Mouse (Mus musculus): ENCODE results near the gene Ablim1.

Ablim1 gene

DNA sequence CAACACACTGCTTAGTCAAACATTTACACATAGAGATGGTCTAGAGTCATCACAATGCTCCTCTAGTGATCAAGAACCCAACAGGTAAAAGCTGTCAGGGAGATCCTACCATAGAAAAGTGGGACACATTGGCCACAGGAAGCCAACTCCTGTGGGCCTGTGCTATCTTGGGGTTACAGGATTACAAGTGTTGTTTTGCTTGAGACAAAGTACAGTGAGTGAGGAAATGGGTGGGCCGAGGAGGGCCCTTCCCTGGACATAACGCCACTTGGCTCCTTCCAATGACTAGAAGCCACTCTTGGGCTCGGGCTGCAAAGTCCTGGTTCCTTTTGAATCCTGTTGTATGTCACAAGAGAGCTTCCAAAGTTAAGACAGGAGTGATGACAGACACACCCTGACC lies 129.7 kb downstream of the Ablim1 start:
- no peak for DNase-seq (ENCODE audit: low read depth)

DNA sequence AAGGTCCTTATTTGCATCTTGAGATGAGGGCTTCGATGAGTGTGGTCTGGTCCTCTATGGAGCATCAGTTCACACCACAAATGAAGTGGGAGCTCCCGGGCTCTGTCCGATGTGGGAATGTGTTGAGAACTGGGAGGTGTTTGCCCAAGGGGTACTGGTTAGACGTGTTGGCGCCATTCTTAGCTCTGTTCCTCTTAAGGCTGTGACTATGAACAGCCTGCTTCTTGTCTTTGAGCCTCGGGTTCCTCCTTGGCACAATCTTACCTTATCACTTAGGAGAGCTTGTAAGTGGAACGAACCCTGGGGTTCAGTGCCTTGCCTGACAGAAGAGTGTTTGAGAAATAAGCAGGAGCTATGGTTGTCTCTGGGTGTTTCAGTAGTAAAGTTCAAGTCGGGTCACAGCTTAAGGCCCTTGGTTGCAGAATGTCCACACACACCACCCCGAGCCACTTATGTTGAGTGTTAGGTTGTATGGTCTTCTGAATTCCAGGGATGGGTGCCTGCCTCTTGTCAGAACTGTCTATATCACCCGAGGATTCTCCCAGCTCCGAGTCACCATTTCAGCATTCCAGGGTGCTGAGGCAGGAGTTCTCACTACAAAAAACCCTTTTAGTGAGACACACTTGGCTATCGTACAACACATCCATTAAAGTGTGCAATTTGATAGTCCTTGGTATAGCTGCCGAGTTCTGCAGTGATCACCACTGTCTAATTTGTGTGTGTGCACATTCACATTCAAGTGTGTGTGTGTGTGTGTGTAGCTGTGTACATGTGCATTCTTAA lies 131.6 kb downstream of the Ablim1 start:
- no peak for DNase-seq (ENCODE audit: low read depth)

DNA sequence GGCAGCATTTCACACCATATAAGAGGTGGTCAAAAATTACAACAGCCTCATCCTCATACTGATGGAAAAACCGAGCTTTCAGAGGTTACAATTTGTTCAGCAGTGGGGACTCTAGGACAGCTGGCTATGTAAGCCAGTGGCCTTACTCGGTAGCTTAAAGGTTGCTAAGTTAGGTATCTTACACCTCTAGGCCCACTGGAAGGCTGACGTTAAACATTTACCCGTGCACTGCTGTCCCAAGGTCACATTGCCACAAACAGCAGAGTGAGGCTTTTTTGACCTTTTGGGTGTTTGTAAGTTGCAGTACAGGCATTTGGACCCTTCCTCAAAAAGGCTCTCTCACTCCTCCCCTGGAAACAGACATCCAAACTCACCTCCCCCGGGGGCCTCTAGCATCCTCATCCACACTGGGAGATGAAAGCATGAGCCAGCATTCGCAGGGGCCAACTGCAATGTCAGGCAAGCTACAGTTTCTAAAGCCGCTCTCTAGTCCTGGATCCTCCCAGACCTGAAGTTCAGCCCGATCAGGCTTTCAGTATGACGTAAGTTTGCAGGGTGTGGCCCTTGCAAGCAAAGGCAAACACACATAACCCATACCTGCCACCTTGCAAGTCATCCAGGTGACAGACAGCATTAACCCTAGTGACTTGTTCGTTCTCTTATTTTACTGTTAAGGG lies 132.7 kb downstream of the Ablim1 start:
- DNase-seq (ENCODE audit: low read depth), result no peak

DNA sequence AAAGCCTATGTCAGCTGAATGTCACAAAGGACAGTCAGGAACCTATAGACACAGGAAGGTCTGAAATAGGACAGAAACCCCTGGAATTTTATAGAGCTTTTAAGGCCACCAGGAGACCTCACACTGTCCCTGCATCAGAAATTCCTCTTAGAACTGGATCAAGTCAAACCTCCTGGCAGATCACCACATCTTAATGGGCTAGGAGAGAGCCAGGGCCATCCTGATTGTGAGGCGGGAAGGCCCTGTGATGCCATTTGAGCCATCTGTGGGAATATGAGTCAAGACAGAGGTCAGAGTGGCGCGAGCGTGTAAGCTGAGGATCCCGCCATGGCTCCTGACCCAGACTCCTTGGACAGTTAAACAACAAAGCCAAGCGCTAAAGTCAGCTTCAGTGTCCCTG lies 133.4 kb downstream of the Ablim1 start:
- no peak for DNase-seq (ENCODE audit: low read depth)

DNA sequence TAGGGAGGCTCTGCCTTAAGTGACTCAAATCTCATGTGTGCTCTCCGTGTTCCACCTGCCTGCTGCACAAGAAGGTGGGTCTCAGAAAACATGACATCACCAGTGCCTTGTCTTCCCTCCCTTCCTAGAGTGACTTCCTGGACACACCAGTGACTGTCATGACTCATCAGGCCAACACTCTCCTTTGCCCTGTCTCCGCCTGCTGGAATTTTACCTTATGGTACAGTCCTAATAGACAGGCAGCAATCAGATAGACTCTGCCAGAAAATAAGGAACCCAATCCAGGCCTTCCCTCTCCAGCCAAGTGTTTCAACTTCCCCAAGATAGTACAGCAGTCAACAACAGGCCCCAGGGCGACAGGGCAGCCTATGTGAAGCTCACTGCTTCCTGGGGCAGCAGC lies 133.8 kb downstream of the Ablim1 start:
- peak; percentile 25 for DNase-seq (ENCODE audit: low read depth)

DNA sequence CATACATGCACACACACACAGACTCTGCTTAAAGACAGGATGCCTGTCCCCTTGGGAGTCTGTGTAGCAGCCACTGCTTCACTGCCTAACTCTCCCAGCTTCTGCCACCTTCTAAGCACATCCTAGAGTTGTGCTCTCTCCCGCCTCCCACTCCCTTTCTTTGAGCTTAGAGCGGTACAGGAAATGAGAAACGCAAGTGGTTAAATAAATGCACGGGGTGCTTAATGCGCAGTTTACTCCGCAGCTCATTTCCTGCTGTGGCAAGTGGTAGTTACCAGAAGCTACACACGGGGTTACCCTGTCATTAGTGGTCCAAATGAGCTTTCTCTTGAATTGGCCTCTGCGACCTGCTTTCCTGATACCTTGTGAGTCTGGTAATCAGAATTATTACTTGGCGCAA lies 134.4 kb downstream of the Ablim1 start:
- DNase-seq (ENCODE audit: low read depth), result no peak

DNA sequence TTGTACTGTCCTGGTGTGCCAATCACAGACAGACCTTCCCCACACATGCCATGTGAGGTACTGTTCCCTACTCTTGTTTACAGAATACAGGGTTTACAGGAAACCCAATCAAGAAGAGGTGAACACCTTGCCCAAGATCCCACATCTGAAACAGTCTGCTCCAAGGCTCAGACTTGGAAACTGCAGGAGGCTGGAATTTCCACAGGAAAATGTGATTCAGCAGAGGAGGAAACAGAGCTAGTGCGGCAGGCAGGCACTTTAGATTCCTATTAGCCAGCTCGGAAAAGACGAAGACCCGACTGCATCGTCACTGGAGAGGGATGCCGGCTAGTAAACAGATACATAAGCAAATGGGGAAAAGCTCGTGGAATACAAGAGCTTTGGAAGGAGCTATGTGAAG lies 135.4 kb downstream of the Ablim1 start:
- DNase-seq (ENCODE audit: low read depth), result no peak

DNA sequence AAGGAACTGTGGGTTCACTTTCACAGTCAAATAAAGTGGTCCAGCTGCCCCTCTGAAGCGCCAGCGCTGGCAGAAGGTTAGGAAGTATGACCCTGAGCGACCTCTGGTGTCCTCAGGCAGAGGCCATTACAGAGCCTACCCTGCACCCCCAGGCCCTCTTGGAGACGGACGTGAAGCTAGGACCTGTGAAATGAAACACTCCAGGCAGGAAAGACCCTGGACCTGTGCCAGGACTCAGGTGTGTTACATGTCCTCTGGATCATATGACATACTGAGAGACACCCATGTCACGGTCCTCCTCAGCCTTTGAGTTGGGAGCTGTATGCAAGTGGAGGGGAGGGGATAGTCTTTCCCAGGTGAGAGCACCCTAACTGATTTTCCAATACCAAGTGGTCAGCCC lies 137.4 kb downstream of the Ablim1 start:
- DNase-seq (ENCODE audit: low read depth), result no peak

DNA sequence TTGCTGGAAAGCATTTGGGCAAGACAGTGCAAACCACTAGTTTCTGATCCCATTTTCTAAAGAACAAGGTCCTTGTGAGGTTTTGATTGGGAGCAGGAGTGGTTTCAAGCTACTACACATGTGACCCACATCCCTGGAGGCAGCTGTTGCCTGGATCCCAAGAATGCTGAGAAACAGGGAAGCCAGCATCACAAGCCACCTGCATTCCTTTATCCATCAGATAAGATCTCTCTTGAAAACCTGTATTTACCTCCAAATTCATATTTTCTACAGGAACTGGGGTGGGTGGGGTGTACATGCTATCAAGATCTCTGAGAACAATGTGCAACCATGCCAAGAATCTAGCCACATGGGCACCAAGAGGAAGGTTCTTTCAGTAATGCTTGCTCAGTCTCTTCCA lies 139.6 kb downstream of the Ablim1 start:
- DNase-seq (ENCODE audit: low read depth), result no peak

DNA sequence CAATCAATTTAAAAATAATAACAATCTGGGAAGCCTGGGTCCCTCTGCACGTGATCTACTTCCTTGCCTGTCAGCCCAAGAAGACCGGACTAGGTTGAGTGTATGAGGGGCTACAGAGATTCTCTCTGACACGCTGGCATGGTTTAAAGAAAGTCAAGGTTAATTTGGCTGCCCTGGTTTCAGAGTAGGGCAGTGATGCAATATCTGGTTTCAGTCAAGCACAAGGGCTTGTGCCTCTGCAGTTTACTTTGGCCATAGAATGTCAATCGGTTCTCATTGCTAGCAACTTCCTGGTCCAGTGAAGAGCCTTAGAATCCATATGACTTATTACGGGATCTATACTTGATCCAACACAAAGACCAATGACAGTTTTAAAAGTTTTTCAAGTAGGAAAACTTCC lies 140.2 kb downstream of the Ablim1 start:
- no peak for DNase-seq (ENCODE audit: low read depth)

DNA sequence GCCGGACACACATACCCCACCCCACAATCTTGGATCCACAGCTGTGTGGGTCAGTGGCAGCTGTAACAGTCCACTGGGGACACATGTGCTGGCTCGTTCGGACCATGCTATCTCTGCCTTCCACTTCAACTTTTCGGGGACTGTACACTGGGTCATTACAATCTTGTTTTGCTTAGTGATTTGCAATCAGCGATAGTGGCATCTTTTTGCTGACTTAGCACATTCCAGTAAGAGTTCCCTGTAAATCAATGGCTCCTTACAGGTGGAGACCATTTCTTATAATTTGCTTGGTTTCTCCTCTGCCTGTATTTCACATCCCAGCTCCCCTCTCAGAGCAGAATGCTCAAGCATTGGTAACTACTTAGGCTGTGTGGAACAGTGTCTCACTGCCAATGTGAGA lies 140.7 kb downstream of the Ablim1 start:
- no peak for DNase-seq (ENCODE audit: low read depth)

DNA sequence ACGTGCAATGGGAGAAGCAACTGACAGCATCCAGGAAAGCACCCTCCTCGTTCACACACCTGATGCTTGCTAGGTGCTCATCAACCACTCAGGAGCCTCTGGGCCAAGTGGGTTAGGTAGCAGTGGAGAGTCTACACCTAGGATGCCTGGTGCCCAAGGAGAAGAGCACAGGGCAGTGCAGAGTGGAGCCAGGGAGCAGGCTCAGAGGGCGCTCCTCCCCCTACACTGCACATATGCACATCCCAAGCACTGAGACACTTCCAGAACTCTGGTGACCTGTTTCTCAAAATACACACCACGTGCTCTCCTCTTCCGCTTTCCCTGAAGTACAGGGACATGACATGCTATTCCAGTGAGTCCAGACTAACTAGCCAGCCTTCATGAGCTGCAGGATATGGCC lies 142.4 kb downstream of the Ablim1 start:
- no peak for DNase-seq (ENCODE audit: low read depth)

DNA sequence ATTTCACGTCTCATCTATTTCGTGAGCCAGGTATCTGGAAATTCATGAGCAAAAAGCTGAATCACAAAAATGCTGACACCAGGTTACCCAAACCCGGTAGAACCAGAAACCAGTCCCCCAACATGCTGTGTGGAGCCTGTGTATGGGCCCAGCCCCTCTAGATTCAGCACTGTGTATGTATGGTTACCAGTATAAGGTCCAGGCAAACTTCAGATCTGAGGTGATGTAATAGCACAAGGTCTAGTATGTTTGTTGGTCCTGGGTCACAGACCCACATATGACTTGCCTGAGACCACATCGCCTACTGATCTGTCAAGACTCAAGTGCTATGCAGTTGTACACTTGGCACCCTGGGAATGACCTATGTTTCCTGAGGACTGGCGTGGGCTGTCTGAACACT lies 143.8 kb downstream of the Ablim1 start:
- no peak for DNase-seq (ENCODE audit: low read depth)

DNA sequence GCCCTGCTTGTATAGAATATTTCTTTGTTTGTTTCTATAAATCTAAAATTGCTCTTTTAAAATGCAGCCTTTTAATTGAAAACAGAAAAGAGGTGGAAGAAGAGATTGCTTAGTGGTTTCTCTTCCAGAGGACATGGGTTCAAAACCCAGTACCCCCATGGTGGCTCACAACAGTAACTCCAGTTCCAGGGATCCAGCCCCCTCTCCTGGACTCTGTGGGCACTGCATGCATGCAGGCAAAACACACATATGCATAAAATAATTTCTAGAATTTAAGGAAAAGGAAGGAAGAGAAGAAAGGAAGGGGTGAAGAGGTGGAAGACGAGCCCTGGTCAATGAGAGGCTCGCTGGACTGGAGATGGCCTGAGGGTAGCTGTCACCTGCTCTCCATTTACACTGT lies 145.2 kb downstream of the Ablim1 start:
- DNase-seq (ENCODE audit: low read depth), result no peak

DNA sequence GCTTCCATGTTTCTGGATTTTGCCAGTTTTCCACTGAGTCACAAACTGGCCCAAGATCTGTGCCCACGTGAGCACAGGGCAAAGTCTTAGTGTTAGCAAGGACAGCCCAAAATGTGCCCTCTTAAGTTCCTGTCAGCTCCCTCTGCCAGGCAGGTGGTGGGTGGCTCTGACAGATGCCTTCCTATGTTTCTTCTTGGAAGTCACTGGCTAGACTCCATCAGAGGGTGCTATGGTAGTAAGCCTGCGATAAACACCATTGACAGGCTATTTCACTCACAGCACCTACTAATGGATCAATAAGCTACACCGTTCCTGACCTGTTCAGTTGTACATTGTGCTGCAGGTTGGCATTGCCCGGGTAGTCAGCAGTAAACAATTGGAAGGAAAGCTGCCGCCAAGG lies 147.0 kb downstream of the Ablim1 start:
- DNase-seq (ENCODE audit: low read depth), result no peak

DNA sequence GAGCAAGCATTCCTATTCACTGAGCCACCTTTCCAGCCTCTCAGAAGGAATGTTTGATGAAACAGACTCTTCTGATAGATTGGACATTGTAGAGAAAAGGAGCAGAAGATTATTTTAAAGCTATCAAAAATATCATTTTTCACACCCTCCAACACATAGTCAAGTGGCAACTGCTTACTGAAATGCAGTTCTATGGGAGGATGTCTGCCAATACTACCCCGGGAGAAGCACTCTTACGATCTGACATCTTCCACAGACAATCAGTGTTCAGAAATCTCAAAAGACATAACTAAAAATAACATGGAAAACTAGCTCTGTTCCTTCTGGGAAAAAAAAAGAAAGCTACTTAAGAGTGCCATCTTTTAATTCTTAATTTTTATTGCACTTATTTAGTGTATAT lies 149.8 kb downstream of the Ablim1 start:
- no peak for DNase-seq (ENCODE audit: low read depth)

DNA sequence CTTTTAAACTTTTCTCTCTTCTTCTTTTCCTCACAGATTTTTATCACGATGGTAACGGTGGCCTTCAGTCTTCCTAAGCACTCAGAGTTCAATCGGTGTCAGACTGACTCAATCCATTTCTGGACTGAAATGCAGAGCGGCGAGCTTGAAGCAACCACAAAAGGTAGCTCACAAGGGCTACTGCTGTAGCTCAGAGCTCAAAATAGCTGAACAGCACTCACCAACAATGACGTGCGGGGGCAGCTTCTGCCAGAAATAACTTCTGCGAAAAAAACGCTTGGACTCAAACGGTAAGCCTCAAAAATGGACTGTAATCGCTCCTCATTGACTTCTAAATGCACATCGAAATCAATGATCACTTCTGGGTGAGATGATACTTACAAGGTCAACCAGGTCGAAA lies 151.4 kb downstream of the Ablim1 start:
- no peak for DNase-seq (ENCODE audit: low read depth)

DNA sequence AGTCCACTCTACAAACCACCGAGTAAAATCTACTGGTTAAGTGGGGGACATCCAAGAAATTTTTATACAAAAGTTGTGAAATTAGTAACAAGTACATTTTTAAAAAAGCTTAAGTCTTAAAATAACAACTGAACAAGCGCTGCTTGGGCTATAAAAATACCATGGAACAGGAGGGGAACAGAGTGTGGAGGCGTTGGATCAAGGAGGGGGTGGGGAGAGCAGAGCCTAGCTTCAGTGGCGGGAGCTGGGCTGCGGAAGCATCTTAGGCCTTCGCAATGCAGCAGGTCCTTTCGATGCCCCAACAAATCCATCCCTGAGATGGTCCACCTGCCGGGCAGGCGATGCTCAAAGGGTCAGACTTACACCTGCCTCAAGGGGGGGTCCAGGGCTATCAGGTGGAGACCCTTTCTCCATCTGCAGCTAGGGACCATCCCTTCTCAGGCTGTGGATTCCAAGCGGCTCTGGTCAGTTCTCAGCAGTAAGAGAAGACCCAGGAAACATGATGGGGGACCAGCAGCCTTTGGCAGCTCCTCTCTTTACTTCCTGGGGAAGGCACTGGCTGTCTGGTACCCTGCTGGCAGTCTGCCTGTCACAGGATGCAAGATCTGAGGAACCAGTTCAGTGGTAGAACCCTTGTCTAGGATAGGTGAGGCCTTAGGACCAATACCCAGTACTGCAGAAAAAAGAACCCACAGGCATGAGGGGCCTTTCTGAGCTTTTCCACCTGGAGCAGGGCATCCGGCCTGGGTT lies 152.6 kb downstream of the Ablim1 start:
- no peak for DNase-seq (ENCODE audit: low read depth)

DNA sequence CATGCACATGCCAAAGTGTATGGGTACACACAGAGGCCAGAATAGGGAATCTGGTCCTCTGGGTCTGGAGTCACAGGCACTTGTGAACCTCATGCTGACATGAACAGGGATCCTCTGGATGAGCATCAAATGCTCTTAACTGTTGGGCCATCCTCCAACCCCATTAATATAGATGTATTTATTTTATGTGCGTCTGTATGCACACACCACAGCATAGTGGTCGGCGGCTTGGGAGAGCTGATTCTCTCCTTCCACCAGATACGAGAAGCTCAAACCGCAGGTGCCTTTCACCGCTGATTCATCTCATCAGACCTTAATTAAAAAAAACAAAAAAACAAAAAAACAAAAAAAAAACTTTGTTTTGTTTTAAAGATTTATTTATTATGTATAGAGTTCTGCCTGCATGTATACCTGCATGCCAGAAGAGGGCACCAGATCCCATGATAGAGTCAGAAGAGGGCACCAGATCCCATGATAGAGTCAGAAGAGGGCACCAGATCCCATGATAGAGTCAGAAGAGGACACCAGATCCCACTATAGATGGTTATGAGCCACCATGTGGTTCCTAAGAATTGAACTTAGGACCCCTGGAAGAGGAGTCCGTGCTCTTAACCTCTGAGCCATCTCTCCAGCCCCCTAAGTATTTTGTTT lies 153.6 kb downstream of the Ablim1 start:
- peak; percentile 60 for DNase-seq (ENCODE audit: low read depth)

DNA sequence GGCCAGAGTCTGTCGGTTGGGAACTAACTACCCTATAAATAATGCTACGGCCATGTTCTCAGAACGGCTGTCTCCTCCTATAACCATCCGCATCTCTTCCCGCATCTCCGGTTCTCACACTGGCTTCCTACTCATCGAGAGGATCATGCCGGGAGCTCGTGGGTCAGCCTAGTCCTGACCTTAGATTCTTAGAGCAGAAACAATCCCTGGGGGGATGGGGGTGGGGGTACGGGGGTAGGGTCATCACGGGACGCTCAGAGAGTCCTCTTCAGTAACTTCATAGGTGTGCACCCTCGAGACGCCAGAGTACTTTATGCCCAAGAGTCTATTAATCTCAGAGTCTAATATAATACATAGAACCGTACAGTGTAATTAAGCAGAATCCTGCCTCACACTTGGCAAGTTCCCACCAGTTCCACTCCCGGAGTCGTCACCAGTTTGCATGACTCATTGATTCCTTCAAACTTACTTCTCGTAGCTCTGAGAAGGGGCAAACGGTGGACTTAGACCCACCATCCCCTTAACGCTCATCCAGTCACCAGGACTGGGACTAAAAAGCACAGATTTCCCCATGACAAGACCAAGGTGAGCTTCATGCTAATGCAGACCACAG lies 156.9 kb downstream of the Ablim1 start:
- DNase-seq (ENCODE audit: low read depth), result no peak

DNA sequence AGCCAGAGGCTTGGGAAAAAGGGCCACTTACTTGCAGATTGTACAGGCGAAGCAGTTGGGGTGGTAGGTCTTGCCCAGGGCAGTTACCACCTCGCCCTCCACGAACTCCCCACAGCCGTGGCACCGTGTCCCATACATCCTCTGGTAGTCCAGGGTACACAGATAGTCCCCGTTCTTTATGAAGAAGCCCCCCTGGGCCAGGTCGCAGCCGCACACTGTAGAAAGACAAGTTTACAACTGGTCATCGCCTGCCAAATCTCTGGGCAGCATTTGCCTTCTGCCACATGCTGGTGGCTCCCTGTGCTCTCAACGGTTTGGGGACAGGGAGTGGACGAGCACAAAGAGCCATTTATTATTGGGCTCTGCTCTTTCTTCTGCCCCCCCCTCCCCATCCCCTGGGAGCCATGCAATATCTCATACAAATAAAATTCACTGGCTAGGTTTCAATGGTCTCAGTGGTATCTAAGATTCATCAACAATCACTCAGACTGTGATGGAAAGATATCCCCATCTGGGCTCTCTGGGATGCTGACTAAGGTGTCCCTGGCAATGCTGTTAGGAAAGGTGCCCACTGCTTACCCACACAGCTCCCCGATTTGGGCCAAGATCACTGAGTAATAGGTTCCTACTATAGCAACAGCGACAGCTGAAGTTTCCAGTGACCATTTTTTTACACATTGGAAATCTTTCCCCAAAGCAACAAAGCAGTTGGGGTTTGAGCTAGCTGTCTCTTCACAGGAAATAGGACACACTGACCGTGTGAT lies 159.4 kb downstream of the Ablim1 start:
- DNase-seq (ENCODE audit: low read depth), result no peak

DNA sequence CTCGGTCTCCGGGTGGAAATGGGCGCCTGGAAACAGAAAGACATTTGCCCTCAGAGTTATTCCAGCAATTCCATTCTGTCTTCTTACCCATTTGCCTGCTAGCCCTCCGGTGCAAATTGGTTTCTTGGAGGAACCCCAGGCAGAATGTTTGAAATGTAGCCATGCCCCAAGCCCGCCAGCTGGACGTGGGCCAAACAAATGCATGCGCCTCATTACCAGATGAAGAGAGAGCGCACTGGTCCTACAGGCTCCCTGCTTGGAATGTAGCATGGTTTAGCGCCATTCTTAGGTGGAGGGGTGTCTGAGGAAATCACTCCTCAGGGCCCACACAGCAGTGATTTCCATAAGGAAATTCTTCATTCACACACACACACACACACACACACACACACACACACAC lies 162.4 kb downstream of the Ablim1 start:
- no peak for DNase-seq (ENCODE audit: low read depth)
